Mouse (Mus musculus) hindbrain, embryonic 16.5 days (tissue): ENCODE results near the gene Ifitm1. TPM values are rescaled to one million over a fixed set of nuclear protein-coding genes. Genes with fewer than 3 reads are reported as not detected.
A peak's percentile ranks its signal among the peaks of the same experiment; 100 is the strongest.

Experiments
- ATAC-seq: fragments of 200-750 bp; cut with Nextera tagmentation; 2 replicates; pipeline ENCODE4 v1.8.0; 2017; ENCODE audit warnings: moderate TSS enrichment, moderate library complexity
- H3K27ac ChIP-seq: fragments of 300-500 bp; sonication (generic); 2 replicates; pipeline ENCODE4 v1.5.1; 2014; ENCODE audit warnings: low read depth, mild to moderate bottlenecking, control low read depth, low read length, moderate library complexity
- H3K27me3 ChIP-seq: fragments of 300-500 bp; sonication (generic); replicated peaks from 2 replicates; pipeline ENCODE4 v1.6.1; 2014; ENCODE audit warnings: low read length; ENCODE audit not compliant: control insufficient read depth, insufficient read depth
- H3K36me3 ChIP-seq: fragments of 300-500 bp; sonication (generic); 2 replicates; pipeline ENCODE4 v1.6.1; 2014; ENCODE audit warnings: mild to moderate bottlenecking, low read length, moderate library complexity, mixed read lengths; ENCODE audit not compliant: control insufficient read depth, insufficient read depth
- H3K4me1 ChIP-seq: fragments of 300-500 bp; sonication (generic); 2 replicates; pipeline ENCODE4 v1.6.1; 2014; ENCODE audit warnings: low read depth, low read length; ENCODE audit not compliant: control insufficient read depth, insufficient read depth
- H3K4me2 ChIP-seq: fragments of 300-500 bp; sonication (generic); 2 replicates; pipeline ENCODE4 v1.6.1; 2014; ENCODE audit warnings: mild to moderate bottlenecking, low read length, control low read depth, moderate library complexity
- H3K4me3 ChIP-seq: fragments of 300-500 bp; sonication (generic); 2 replicates; pipeline ENCODE4 v1.5.1; 2014; ENCODE audit warnings: mild to moderate bottlenecking, low read length, control low read depth, moderate library complexity
- H3K9ac ChIP-seq: fragments of 300-500 bp; sonication (generic); 2 replicates; pipeline ENCODE4 v1.6.1; 2014; ENCODE audit warnings: low read depth, mild to moderate bottlenecking, control low read depth, low read length, moderate library complexity
- H3K9me3 ChIP-seq: fragments of 300-500 bp; sonication (generic); 2 replicates; pipeline ENCODE4 v1.6.1; 2014; ENCODE audit warnings: mild to moderate bottlenecking, low read length, moderate library complexity; ENCODE audit not compliant: control insufficient read depth
- WGBS: fragments of 180-500 bp; shearing (Covaris S2); extraction: QIAGEN DNeasy Blood & Tissue Kit; methylation state at CpG from one replicate; pipeline ENCODE4 v1.1.7; 2014; 5-methylcytosine and 5-hydroxymethylcytosine counted together
- polyA plus RNA-seq: library from polyadenylated mRNA; unstranded; fragments of >200 nt; fragmentation: Nextera tagmentation; extraction: Ambion mirVana; gene quantifications from 2 replicates; pipeline ENCODE4 v1.2.1, GENCODE M21; 2015

The Ifitm1 gene
- polyA plus RNA-seq, result 15.2 and 19.4 TPM in 2 replicates

DNA sequence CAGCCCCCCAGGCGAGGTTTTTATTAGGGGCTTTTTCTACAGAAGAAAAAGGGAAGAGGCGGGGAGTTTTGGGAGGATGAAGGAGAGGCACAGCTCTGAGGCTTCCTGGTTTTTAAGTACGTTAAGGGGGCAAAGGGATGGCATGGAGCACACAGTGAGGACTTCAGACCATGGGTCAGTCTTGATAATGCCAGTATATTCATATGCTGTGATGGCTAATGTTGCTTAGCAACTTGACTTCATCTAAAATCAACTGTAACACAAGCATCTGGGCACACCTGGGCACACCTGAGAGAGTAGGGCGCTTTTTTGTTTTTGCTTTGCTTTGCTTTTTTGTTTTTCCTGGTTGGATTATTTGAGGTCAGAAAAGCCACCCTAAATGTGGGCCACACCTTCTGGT lies at the start of gene Ifitm1:
Gene Ifitm1, plus strand, starts transcription at position 301 of the 400 bp plus-strand sequence.
- Histone ChIP-seq H3K4me3 (no peak within 1 kb of the TSS), H3K36me3 (no peaks in the 10 kb centered on the region), H3K9me3 (no peaks in the 10 kb centered on the region), H3K9ac (no peak within 1 kb of the TSS), H3K4me1 (no peaks in the 10 kb centered on the region), H3K4me2 (no peak within 1 kb of the TSS), H3K27me3 (no peaks in the 10 kb centered on the region), H3K27ac (no peak within 1 kb of the TSS)
- ATAC-seq, result no peak
- 82% methylated on average over 4 of the region's 4 CpGs for WGBS

DNA sequence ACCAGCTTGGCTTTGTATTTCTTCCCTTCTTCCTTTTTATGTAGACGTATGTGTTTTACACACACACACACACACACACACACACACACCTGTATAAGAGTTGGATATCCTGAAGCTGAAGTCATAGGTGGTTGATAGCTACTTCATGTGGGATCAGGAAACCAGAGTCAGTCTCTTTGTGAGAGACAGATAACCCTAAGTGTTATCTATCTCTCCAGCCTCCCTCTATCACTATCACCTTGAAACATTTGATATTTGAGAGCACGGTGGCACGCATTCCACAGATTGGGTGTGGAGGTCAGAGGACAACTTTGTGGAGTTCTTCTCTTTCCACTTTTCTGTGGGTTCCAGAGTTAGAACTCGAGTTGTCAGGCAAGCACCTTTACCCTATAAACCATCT lies 47.1 kb upstream of the Ifitm1 start:
- Histone ChIP-seq H3K27ac (no peak overlapping the region), H3K4me2 (no peak overlapping the region), H3K4me1 (peaks cover 18% of the 10 kb centered on the region), H3K9ac (no peak overlapping the region), H3K4me3 (no peak overlapping the region), H3K27me3 (peaks cover 53% of the 10 kb centered on the region), H3K36me3 (no peaks in the 10 kb centered on the region), H3K9me3 (no peaks in the 10 kb centered on the region)
- 78% methylated on average over 4 of the region's 4 CpGs for WGBS
- no peak for ATAC-seq

DNA sequence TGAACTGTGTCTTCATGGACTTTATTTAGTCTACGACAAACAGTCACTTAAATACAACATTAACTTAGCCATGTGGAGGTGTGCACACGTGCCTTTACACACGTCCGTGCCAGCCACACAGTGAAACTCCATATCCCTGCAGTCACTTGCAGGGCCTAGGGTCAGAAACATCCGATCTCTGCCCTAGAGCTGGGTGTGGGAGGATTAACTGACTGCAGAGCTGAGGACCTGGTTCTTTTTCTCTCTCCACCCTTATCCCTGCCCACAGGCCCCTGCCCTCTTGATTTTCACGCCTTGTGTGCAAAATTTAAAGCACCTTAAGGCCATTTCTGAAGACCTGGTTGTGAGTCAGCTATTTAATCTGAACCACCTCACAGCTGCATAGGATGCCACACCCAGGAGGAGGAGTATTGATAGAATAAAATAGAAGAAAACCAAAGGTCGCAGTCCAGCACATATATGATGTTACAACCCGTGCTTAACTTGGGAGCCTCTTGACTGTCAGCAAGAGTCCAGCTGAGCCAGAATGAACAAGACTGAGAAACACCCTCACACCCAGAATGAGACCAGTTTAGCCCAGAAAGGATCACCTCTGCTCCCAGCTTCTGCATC lies 46.5 kb upstream of the Ifitm1 start, which contains the start of gene Nlrp6:
Gene Nlrp6, plus strand, starts transcription at position 485 of the 612 bp plus-strand sequence.
- Histone ChIP-seq H3K4me2 (peak within 1 kb of the TSS; percentile 98; the same call in 1 of the 2 replicates), H3K4me1 (peaks cover 18% of the 10 kb centered on the region), H3K4me3 (no peak within 1 kb of the TSS), H3K27ac (no peak within 1 kb of the TSS), H3K9me3 (no peaks in the 10 kb centered on the region), H3K36me3 (no peaks in the 10 kb centered on the region), H3K27me3 (peaks cover 53% of the 10 kb centered on the region), H3K9ac (no peak within 1 kb of the TSS; the same call in 1 of the 2 replicates)
- 81% methylated on average over 8 of the region's 8 CpGs for WGBS
- ATAC-seq, result no peak

DNA sequence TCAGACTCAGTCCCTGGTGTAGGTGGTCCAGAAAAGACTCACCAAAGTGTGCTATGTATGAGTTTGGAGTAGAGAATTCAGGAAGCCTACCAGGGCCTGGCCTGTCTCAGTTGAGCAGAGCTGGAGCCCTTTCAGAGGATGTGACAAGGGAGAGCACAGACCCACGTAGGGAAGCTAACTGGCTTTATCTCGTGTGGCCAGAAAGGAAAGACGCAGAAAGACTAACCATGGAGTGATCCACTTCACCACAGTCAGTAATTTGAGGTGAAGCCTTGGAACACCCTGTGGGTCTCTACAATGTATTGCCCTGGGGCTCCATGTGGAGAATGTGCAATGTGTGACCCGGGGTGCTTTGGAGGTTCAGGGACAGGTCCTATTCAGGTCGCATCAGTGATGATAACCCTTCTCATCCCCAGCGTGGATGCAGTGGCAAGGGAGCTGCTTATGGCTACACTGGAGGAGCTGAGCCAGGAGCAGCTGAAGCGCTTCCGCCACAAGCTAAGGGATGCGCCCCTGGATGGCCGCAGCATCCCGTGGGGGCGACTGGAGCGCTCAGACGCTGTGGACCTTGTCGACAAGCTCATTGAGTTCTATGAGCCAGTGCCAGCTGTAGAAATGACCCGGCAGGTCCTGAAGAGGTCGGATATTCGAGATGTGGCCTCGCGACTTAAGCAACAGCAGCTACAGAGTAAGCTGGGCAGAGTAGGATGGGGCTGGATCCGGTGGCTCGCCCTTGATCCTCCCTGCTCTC lies 45.6 kb upstream of the Ifitm1 start:
- Histone ChIP-seq H3K9me3 (no peaks in the 10 kb centered on the region), H3K4me1 (peaks cover 18% of the 10 kb centered on the region), H3K4me3 (no peak overlapping the region), H3K27me3 (peaks cover 53% of the 10 kb centered on the region), H3K9ac (no peak overlapping the region), H3K4me2 (peak overlapping the region; percentile 98), H3K36me3 (no peaks in the 10 kb centered on the region), H3K27ac (no peak overlapping the region)
- ATAC-seq, result no peak
- 30% methylated on average over 22 of the region's 22 CpGs for WGBS

DNA sequence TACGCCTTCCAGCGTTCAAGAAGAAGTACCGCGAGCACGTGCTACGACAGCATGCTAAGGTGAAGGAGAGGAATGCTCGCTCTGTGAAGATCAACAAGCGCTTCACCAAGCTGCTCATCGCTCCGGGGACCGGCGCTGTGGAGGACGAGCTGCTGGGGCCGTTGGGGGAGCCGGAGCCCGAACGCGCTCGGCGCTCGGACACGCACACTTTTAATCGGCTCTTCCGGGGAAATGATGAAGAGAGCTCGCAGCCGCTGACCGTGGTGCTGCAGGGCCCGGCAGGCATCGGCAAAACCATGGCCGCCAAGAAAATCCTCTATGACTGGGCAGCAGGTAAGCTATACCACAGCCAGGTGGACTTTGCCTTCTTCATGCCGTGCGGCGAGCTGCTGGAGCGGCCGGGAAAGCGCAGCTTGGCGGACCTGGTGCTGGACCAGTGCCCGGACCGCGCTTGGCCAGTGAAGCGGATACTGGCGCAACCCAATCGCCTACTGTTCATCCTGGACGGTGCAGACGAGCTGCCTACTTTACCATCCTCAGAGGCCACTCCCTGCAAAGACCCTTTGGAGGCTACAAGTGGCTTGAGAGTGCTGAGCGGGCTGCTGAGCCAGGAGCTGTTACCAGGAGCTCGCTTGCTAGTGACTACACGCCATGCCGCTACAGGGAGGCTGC lies 44.5 kb upstream of the Ifitm1 start:
- under 1% methylated on average over 49 of the region's 49 CpGs for WGBS

DNA sequence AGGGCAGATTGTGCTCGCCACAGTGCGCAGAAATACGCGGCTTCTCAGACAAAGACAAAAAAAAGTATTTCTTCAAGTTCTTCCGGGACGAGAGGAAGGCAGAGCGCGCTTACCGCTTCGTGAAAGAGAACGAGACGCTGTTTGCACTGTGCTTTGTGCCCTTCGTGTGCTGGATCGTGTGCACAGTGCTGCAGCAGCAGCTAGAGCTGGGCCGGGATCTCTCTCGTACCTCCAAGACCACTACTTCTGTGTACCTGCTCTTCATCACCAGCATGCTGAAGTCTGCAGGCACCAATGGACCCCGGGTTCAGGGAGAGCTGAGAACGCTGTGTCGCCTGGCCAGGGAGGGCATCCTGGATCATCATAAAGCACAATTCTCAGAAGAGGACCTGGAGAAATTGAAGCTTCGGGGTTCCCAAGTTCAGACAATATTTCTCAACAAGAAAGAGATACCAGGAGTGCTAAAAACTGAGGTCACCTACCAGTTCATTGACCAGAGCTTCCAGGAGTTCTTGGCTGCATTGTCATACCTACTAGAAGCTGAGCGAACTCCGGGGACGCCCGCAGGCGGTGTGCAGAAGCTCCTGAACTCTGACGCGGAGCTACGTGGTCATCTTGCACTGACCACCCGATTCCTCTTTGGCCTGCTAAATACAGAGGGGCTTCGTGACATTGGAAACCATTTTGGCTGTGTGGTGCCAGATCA lies 43.8 kb upstream of the Ifitm1 start:
- peak overlapping the region; percentile 98 for H3K4me2 ChIP-seq
- 20% methylated on average over 30 of the region's 30 CpGs for WGBS
- H3K9ac ChIP-seq, result peak overlapping the region; percentile 58
- H3K4me1 ChIP-seq, result peaks cover 18% of the 10 kb centered on the region
- peaks cover 52% of the 10 kb centered on the region for H3K27me3 ChIP-seq
- no peaks in the 10 kb centered on the region for H3K9me3 ChIP-seq
- ATAC-seq, result peak; percentile 72
- H3K27ac ChIP-seq, result no peak overlapping the region
- no peaks in the 10 kb centered on the region for H3K36me3 ChIP-seq
- peak overlapping the region; percentile 50 for H3K4me3 ChIP-seq

More for the DNA sequence above, 44.5 kb upstream of the Ifitm1 start:
- no peak overlapping the region for H3K27ac ChIP-seq
- no peaks in the 10 kb centered on the region for H3K36me3 ChIP-seq
- H3K9me3 ChIP-seq, result no peaks in the 10 kb centered on the region
- peak overlapping the region; percentile 98 for H3K4me2 ChIP-seq
- peak; percentile 71 for ATAC-seq
- peak overlapping the region; percentile 58 for H3K9ac ChIP-seq
- H3K27me3 ChIP-seq, result peaks cover 53% of the 10 kb centered on the region
- peak overlapping the region; percentile 50 for H3K4me3 ChIP-seq
- peaks cover 18% of the 10 kb centered on the region for H3K4me1 ChIP-seq

DNA sequence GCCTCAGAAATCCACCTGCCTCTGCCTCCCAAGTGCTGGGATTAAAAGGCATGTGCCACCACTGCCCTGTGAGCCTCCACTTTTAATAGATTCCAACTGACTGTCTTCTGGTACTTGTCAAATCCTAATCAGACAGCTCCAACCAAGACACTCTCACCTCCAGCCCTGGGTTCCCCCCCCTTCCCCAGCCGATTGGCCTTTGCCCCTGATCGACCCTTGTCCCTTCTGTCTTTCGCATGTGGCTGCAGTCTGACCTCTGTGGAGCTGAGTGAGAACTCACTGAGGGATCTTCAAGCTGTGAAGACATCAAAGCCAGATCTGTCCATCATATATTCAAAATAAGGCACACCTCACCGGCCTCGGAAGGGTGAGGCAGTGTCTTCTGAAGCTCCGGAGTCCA lies 39.8 kb upstream of the Ifitm1 start:
- no peak overlapping the region for H3K4me3 ChIP-seq
- no peaks in the 10 kb centered on the region for H3K9me3 ChIP-seq
- WGBS, result 86% methylated on average over 6 of the region's 6 CpGs
- H3K27ac ChIP-seq, result no peak overlapping the region
- H3K4me1 ChIP-seq, result peaks cover 12% of the 10 kb centered on the region
- no peaks in the 10 kb centered on the region for H3K36me3 ChIP-seq
- no peak for ATAC-seq
- H3K9ac ChIP-seq, result no peak overlapping the region
- peaks cover 22% of the 10 kb centered on the region for H3K27me3 ChIP-seq
- H3K4me2 ChIP-seq, result no peak overlapping the region

DNA sequence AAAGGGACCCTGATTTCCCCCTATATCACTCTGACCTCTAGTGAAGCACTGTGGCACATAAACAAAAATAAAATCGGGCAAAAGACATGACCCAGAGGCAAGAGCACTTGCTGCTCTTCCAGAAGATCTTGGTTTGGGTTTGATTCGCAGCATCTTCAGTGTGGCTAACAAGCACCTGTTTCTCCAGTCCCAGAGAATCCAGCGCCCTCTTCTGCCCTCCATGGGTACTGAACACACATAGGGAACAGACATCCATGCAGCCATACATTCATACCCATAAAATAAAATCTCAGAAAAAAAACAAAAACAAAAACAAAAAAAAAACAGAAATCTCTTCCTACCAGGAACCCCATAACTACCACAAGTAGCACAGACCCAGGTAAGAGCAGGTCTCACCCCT lies 28.6 kb upstream of the Ifitm1 start:
- Histone ChIP-seq H3K4me1 (no peaks in the 10 kb centered on the region; the same call in 1 of the 2 replicates), H3K9me3 (no peaks in the 10 kb centered on the region), H3K4me2 (no peak overlapping the region), H3K27ac (no peak overlapping the region), H3K36me3 (no peaks in the 10 kb centered on the region), H3K9ac (no peak overlapping the region), H3K27me3 (no peaks in the 10 kb centered on the region), H3K4me3 (no peak overlapping the region)
- 38% methylated on average over 3 of the region's 3 CpGs for WGBS
- no peak for ATAC-seq
